Mouse (Mus musculus) bone marrow macrophage, adult 2 months (primary cell): ENCODE results near the gene Slc27a2. TPM values are rescaled to one million over a fixed set of nuclear protein-coding genes. Genes with fewer than 3 reads are reported as not detected.

Experiments
- H3K27ac ChIP-seq: 2 replicates; pipeline ENCODE4 v1.5.1; 2012; ENCODE audit warnings: low read depth, low read length; ENCODE audit not compliant: insufficient read depth
- H3K4me1 ChIP-seq: 2 replicates; pipeline ENCODE4 v1.6.1; 2012; ENCODE audit warnings: low read length; ENCODE audit not compliant: control insufficient read depth, insufficient read depth
- H3K4me3 ChIP-seq: 2 replicates; pipeline ENCODE4 v1.5.1; 2012; ENCODE audit warnings: mild to moderate bottlenecking, low read length, moderate library complexity; ENCODE audit not compliant: insufficient read depth
- CTCF ChIP-seq: IDR thresholded peaks from 2 replicates; pipeline ENCODE4 v1.5.1; 2012; ENCODE audit warnings: low read depth, mild to moderate bottlenecking, low read length, moderate library complexity
- POLR2A ChIP-seq: IDR thresholded peaks from 2 replicates; pipeline ENCODE4 v1.6.1; 2012; ENCODE audit warnings: mild to moderate bottlenecking, low read depth, low read length, borderline replicate concordance
- polyA plus RNA-seq: library from polyadenylated mRNA; stranded (reverse); fragments of >200 nt; gene quantifications from 2 replicates; pipeline ENCODE4 v1.2.4, GENCODE M21; 2012; ENCODE audit not compliant: missing spikeins, insufficient read depth, insufficient read length

Slc27a2 gene
- polyA plus RNA-seq, 1 experiment: not detected

GRCm38 (mm10) chr2:126623138-126623537 lies 70.9 kb downstream of the Slc27a2 start:
- TF ChIP-seq CTCF (no peak), POLR2A (no peak)
- Histone ChIP-seq H3K4me1 (peaks cover 3% of the 10 kb centered on the region), H3K4me3 (no peak overlapping the region), H3K27ac (no peak overlapping the region)

- Histone ChIP-seq H3K27ac (no peak overlapping the region), H3K4me1 (no peaks in the 10 kb centered on the region), H3K4me3 (no peak overlapping the region)
- TF ChIP-seq POLR2A (no peak), CTCF (no peak)
Measured at GRCm38 (mm10) chr2:126628455-126628995, 76.3 kb downstream of the Slc27a2 start.

- TF ChIP-seq POLR2A: no peak
- no peak for TF ChIP-seq CTCF
Measured at GRCm38 (mm10) chr2:126633165-126633564, 81.0 kb downstream of the Slc27a2 start.

GRCm38 (mm10) chr2:126635939-126636823 lies 84.0 kb downstream of the Slc27a2 start:
- Histone ChIP-seq H3K4me3 (no peak overlapping the region), H3K4me1 (peaks cover 10% of the 10 kb centered on the region), H3K27ac (no peak overlapping the region)
- TF ChIP-seq POLR2A (no peak), CTCF (no peak)

More at GRCm38 (mm10) chr2:126633165-126633564, 81.0 kb downstream of the Slc27a2 start:
- Histone ChIP-seq H3K4me3 (no peak overlapping the region), H3K27ac (no peak overlapping the region), H3K4me1 (peaks cover 10% of the 10 kb centered on the region)

Other genes starting within 250 kb of the Slc27a2 start
- gene Atp8b4, start 51.7 kb upstream of the Slc27a2 start, polyA plus RNA-seq: 30.5 and 31.7 TPM in 2 replicates
- 0.56 and 1.6 TPM in 2 replicates for gene Hdc, start 66.9 kb downstream of the Slc27a2 start, polyA plus RNA-seq
- 17.8 and 18.5 TPM in 2 replicates for gene Gabpb1, start 123.9 kb downstream of the Slc27a2 start, polyA plus RNA-seq
- 112 and 116 TPM in 2 replicates for gene Usp8, start 154.9 kb downstream of the Slc27a2 start, polyA plus RNA-seq
- gene Usp50, start 231.1 kb downstream of the Slc27a2 start, polyA plus RNA-seq: 2.6 and 4.2 TPM in 2 replicates